Mouse (Mus musculus) cerebellum, adult 18-20 months (tissue): Measurements from ENCODE around the gene Ypel2.

Experiments used
- DNase-seq, 2 experiments: peaks; one replicate each; pipeline ENCODE4 v3.0.0; 2021

The Ypel2 gene

DNA sequence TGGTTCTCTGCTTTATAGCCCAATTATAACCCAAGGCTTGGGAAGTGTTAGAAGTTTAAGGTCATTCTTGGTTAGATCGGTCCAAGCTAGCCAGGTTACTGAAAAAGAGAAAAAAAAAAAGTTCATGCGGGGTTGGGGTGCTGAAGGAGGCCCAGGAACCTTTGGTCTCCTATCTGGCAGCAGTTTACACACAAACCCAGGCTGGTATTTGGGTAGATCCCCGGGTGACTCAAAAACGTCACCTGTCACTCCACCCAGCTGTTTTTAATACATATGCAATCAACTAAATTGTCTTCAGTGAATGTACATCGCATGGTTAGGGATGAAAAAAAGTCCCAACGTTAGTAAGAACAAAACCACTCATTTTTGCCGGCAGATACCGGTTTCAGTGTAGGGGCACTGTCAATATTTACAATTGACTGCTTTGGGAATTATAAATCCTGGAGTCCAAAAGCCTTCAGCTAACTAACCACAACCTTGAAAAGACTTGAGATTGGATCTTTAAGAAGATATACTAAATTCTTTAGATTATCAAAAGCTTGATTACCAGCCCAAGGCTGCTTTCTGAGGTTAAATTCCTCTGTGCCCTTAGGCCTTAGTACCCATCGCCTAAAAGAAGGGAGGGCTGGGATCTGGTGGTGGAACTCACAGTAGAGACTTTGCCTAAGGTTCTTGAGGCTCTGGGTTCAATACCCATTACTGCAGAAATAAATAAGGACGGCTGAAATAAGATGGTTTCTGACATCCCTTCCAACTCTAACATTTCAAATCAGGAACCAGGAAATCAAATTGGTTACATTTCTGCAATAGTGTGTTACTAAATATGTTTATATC is 1.5 kb upstream of the Ypel2 start:
- DNase-seq = no peak

DNA sequence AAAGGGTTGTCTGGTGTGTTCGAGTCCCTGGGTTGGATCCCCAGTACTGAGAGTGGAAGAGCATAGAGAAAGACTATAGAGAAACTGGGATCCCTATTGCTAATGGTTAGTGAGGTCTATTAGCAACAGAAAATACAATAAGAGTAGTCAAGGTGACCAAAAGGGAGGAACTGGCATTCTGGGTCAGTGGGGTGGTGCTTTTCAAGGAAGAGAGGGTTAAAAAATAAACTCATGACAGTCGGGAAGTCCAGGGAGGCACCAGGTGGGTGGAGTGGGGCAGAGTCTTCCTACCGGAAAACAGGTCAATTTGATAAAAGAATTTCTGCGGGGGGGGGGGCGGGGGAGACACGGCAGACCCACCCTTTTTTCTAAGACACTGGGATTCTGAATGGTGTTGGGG is 823 bp upstream of the Ypel2 start:
- DNase-seq = no peak

DNA sequence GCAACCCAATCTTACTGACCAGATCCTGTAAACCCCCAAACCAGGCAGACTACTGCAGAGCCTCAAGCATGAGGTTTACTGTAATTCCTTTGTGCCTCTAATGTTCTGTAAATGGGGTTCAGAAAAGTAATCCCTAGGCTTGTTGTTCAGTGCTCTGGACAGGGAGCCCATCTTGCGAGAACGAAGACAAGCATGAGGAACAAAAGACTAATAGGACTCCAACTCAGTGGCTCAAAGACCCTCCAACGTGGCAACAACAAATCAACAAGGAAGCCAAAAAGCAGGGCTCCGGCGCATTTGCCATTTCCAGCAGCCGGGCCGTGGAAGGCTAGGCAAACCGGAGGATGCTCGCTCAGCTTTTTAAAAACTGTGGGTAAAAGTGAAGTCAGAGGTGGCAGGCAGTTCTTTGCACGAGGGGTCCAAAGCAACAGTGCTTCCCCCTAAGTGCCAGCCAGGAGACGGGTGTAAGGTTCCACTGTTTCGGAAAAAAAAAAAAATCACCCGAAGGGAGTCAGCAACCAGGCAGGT is 982 bp downstream of the Ypel2 start:
- no peak for DNase-seq

DNA sequence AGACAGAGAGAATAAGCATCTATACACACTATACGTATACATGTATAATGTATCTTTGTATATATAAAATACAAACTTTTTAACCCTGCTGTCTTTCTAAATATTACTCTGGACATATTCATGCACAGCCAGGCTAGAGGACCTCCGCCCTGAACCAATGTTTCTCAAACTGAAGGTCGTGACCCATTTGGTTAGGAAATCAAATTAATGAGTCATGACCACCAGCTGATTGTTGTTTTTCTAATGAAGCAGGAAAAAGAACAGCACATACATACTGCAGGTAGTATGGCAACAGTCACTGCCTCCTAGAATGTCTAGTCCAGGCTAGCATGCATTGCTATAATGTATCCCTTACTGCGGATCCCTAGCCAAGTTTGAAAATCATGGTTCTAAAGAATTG is 2.3 kb downstream of the Ypel2 start:
- no peak for DNase-seq

DNA sequence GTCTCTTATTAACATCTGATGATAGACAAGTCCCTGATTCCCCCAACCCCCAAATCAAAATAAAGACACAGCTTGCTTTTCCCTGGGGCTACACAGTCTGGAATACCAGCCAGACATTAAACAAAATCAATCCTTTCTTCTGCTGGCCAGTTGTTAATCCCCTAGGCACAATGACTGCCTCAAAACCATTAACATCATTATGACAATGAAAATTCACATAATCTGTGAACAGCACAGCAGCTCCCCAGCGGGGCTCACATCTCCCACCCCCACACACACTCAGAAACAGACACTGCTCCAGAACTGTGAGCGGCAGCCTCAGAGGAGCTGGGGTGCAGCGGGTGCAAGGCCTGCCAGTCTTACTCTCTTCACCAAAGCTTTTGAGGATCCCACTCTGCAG is 3.2 kb downstream of the Ypel2 start:
- DNase-seq = no peak

DNA sequence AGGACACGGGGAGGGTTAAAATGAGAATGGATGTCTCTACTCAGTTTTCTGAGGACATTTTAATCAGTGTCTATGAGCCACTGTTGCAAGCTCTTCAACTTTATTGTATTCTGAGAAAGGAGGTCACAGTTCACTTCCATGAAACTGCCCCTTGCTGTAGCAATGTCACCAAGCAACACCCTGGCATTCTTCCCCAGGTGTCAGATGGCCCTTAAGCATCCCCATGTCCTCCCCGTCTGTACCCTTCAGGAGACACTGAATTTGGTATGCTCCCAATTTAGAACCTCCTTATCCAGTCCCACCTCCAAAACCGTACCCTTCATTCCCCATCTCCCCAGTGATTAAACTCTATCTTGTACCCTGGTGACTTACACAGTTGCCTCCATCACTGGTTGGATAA is 8.5 kb downstream of the Ypel2 start:
- peak; percentile 56 to 68 for DNase-seq

DNA sequence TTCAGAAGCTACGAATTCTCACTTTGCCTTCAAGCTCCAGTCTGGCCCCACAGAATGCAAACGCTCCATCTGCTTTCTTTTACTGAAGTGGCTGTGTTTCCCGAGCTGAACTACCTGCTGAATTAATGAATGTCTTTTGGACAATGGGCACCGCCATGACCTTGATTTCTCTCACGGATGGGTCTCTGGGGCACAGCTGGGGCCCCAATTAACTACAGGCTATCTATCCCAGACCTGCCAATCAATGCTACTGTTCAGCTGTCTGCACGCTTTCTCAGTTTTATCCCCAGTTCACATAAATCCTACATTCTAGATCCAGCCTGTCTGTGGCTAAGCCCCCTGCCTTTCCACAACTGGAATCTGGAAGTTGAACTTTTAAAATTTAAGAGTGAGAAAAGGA is 10.5 kb downstream of the Ypel2 start:
- no peak for DNase-seq

DNA sequence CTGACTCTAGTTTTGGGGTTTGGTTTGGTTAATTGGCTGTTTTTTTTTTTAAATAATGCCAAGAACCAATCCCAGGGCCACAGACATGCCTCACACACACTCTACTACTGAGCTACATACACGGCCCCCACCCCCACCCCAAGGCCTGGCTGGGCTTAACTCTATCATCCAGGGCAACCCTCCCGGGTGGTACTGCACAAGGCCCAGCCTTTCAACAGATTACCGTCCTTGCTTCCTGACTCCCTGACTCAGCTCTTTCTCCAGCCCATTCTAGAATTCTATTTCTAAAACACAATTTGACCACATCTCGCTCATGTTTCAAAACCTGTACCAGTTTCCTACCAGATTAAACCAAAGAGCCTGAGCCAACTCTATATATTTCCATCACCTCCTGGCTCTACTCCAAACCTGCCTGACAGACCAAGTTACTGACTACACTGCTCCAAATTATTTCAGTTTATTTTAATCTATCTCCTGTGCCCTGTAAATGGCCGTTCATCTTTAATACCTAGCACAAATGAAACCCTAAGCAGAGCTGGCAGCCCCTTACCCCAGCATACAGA is 12.2 kb downstream of the Ypel2 start:
- peak in 1 of 2 experiments; percentile 35 for DNase-seq

DNA sequence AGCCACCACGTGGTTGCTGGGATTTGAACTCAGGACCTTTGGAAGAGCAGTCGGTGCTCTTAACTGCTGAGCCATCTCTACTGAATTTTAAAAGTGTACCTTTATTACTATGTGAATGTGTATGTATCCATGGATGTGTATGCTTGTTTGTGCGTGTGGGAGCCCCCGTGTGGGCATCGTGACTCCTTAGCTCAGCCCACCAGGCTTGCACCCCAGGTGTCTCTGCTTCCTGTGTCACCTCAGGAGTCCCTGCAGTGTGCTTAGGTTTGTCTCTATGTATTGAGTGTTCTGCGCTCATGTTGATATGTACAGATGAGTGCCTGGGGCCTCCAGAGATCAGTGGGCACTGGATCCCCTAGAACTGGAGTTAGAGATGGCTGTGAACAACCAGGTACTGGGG is 13.0 kb downstream of the Ypel2 start:
- no peak for DNase-seq

DNA sequence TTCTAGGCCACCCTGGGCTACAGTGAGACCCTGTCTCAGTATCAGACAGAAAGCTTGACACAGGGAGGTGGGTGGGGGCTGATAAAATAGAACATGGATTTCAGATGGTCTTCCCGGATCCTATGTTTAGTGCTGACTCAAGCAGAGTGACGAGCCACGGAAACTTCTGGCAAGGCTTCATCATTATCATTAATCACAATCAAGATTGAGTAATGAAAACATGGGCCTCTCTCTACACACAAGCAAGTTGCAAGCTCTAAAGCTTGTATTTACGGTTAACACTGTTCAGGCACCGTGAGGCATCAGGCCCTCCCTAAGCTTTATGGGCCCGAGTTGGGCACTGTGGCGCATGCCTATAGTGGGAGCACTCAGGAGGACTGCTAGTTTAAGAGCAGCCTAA is 13.7 kb downstream of the Ypel2 start:
- DNase-seq = no peak

DNA sequence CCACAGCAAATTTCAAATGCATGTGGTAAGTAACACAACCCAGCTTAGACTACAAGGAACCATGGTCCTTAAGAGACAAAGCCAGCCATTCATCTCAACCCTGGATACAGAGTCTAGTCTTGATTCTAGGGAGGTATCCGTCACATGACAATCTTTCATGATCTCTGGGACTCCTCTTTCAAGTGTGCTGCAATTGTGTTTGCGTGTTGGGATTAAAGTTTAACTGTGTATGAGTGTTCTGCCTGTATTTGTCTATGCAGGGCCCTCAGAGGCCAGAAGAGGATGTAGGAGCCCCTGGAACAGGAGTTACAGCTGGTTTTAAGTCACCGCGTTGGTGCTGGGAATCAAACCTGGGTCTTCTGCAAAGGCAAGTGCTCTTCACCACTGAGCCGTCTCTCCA is 16.3 kb downstream of the Ypel2 start:
- no peak for DNase-seq

DNA sequence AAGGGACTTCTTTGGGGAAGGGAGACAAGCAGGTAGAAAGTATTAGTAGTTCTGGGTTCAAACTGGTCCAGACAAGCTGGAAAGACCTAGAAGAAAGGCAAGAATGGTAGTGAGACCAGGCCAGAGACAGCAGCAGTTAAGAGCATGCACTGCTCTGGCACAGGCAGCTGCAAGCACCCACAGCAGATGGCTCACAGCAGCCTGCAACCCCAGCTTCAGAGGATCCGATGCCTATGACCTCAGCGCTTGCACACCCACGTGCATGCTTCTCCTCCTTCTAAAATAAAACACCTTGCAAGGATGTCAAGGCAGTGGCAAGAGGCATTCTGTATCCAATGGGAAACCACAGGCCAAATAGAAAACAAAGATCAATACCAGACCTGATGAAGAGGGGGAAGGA is 19.1 kb downstream of the Ypel2 start:
- no peak for DNase-seq

DNA sequence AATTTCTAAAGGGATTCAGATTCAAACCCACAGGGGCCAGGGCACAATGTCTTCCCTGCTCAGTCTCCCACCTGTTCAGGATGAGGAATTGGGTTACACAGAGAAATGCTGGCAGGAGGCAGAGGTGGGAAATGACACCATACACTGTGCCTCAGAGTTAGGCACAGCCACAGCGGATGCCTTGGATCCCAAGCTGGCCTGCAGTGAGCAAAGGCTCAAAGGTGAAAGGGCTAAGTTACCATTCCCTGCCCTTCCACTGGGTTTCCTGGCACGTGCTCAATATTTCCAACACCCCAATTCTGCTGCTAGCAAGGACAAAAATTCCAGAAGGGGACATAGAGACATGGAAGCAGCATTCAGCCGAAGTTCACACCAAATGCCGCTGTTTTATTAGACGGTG is 20.3 kb downstream of the Ypel2 start:
- no peak for DNase-seq

DNA sequence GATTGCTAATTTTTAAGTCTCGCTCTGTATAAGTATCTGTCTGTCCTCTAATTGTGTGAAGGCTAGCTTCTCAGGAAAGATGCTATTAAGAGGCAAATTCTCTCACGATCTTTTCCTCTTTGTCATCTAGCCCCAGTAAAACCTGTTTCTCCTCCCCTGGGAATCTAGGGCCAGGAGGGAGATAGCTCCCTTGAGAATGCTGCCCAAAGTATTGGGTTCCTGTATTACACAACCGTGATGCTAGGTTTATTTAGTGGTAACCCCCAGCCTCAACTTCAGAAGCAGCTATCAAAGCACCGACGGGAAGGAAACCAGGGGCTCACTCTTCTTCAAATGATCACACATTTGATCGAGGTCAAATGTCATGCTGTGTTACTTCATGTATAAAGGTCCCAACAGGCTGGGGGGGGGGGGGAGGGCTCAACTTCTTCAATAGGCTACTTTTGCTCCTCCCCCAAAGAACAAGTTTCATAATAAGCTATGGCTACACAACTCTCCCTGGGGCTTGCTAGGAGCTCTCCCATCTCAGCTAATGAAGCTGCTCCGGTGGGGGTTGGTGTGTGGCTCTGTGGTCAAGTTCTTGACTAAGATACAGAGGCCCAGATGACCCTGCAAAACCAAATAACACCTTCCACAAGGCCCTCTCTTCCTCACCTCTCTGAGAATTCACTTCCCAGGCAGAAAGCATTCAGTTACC is 22.3 kb downstream of the Ypel2 start:
- DNase-seq = no peak

DNA sequence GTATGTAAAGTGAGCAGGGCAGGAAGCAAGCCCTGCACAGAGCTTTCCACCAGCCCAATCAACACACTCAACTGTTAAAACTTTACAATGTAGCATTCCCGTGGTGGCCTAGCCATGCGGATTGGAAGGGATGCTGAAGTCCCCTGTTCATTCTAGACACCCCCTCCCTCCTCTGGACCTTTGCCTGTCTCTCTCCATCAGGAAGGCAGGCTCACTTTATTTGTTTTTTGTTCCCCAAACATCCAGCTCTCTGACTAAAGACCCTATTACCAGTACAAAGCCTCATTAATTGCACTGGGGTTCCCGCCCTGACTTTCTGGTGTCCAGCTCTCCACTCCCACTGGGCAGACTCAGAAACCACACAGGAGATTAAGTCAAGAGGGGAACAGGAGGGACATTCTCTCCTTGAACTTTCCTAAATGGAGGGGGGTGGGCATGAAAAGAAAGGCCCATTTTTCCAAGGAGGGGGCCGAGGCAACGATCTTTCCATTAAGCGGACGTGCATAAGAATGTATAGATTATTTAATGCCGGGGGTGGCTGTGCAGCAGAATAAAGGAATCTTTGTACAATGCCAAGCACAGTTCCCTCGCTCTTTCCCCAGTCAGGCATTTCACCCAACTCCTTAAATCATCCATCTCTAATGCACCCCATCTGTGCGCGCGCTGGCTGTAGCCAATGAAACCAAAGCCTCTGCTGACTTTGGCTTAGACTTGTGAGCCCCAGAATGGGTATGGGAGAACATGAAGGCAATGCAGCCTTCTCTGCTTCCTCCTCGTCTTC is 24.3 kb downstream of the Ypel2 start:
- no peak for DNase-seq

DNA sequence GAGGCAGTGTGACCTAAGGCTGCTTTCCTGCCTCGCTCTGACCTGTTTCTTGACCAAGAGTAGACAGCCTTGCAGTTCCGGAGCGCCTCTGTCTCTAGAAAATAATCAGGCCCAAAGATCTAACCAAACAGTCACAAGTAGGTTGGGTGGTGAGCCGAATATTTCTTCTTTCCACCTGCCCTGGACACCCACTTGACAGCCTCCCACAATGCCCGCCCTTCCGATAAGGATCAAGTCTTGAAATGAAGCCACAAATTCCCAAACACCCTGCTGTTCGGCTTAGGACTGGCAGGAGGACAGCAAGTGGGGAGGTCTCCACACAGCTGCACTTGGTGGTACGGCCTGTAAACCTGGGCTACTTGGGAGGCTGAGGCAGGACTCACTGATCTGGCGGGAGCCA is 26.0 kb downstream of the Ypel2 start:
- no peak for DNase-seq

DNA sequence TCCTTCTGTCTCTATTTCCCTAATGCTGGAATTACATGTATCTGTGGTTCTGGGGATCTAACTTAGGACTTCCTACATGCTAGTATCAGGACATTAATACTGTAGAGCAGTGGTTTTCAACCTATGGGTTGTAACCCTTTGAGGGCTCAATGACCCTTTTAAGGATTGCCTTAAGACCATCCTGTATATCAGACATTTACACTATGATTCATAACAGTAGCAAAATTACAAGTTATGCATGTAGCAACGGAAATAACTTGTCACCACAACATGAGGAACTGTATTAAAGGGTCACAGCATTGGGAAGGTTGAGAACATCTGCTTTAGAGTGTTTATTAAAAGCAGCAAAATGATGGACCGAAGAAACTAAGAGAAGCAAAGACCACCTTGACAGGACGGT is 26.8 kb downstream of the Ypel2 start:
- no peak for DNase-seq

DNA sequence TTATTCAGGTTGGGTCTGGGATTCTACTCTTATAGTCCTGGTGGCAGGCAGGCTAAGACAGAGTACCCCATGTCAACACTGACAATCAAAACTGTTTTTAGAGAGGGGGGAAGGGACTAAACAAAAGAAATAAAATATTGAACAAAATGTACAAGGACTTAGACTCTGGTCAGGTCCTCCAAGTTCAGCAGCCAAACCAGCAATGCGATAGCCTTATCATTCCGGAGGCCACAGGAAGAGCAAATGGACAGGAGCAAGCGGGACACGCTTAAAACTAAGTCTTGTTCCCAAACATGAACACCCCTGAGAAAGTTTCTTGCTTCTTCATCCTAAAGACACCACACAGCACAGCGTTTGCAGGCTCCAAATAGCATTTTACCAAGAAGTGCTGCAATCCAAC is 28.4 kb downstream of the Ypel2 start:
- no peak for DNase-seq

DNA sequence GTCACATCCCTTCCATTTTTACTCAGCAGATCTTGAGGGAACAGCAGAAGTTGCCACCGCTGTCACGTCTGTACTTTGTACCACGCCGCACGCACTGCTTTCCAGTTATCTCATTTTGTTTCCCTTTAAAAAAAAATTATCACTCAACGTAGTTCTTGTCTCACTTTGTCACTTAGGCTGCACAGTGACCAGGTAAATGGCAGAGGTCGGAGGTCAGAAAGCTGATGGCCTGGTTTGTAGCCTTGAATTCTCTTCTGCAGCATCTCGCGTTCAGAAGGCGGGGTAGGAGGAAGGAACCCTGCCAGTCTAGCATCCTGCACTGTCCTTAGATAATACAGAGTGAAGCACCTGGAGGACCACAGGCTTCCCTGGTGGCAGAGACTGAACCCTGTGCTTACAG is 29.8 kb downstream of the Ypel2 start:
- DNase-seq = no peak

DNA sequence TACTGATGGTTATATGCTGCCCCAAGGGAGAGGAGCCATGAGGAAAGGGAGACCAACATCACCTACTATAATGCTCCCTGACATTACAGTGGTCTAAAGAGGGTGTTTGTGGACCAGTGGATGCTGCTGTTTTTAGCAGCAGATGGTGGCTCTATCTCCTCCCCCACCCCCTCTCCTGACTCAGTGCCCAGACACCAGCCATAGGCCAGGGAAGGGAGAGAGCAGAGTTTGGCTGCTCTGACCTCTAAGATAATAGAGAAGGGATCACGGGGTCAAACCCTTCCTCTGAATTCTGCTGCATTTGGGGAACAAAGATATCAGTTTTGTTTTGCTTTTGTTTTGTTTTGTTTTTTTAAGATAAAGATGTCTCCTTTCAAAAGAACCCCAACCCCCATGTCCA is 30.5 kb downstream of the Ypel2 start:
- no peak for DNase-seq

DNA sequence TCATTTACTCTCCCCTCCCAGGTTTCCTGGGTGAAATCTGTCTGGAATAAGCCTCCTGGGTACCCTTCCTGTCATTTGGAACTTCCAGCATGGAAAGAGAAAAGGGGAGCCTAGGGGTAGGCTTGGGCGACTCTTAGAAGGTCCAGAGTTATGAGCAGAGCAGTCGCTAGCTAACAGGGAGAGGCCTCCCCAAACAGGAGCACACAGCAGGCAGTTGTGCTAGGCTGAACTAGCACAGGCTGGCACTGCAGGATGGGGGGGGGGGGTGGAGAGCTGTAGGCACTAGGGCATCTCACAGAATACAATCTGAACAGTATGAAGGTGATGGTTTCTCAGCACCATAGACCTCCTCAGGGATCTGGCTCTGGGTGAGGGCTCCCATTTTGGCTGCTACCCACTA is 31.1 kb downstream of the Ypel2 start:
- no peak for DNase-seq

DNA sequence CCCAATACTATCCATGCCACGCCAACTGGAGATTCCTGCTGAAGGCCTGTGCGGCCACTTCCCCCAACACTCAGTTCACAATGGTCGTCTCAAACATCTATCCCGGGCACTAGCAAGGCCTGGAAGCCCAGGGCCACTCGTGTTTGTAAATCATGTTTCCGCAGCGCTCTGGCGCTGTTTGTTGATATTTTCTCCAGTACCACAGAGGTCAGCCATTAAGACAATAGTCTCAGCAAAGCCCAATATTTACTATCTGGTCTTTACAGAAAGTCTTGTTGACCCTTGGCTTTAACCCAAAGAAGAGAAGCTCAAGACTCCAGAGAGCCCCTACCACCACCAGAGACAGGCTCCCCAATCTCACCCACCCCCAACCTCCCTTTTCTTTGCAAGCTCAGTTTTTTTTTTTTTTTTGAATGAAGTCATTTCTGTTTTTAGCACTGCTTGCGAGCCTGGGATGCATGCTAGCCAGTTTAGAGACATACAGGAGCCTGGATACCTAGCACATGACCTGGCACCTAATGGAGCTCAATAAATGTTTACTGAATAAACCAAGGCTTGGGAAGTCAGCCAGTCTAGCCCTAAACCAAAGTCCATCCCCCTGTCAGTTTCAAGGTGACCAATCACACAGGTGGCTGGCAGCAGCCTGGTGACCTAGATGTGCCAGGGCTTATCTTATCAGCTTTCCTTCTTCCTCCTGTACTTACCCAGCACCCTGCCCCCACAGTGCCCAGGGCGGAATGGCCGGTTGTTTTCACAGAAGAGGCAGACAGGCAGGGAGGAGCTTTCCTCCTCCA is 31.8 kb downstream of the Ypel2 start:
- peak; percentile 59 to 65 for DNase-seq
